Mouse (Mus musculus): ENCODE measurements around the gene Reep3. TPM values are rescaled to one million over a fixed set of nuclear protein-coding genes. Genes with fewer than 3 reads are reported as not detected.
A peak's percentile ranks its signal among the peaks of the same experiment; 100 is the strongest.

The Reep3 gene
- polyA plus RNA-seq, 1 experiment from 2014 or later, result 34.5 TPM

DNA sequence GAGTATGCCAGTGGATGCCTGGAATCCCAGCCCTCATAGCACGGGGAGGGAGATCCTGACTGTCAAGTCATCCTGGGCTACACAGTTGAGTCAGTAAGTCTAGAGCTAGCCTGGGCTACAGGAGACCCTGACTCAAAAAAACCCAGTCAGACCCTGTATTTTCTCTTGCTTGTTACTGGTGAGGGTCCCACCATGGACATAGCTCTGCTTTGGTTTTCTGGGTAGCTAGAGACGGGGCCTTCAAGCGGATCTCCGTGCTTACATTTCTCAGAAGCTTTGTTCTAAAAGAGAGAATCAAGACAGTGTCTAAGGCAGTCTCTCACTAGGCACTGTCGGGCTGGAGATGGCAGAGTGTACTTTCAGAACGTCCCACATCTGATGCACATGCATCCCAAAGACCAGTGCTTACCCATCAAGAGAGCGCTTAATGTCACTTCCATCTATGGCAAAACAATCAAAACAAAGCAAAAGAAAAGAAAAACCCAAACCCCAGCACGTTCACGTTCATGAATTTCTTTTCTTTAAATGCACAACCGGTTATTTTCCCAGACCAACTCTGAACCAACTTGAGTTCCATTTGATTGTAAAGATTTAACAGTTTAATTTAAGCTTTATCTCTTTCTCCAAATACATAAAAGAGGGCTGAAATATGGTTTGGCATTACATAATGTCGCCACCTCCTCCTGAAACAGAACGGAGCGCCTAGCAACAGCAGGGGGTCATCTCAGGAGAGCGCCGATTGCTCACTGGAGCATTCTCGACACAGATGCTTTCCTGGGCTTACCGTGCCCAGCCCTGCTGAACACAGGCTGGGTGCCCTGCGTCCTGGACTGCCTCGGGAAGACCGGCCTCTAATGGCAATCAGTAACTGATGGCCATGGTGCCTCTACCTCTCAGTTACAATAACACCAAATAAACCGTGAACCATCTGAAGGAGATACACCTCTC is 20.5 kb downstream of the Reep3 start:
- Histone ChIP-seq H3K4me3 (replicated peaks) (no peak overlapping the region), H3K27me3 (replicated peaks) (no peaks in the 10 kb centered on the region), H3K4me1 (peaks cover 16% of the 10 kb centered on the region), H3K9me3 (replicated peaks) (no peaks in the 10 kb centered on the region), H3K9ac (replicated peaks) (no peak overlapping the region), H3K27ac (replicated peaks) (peak overlapping the region; percentile 20; the same call in 1 of the 2 replicates), H3K4me2 (peak overlapping the region; percentile 7; the same call in 1 of the 2 replicates), H3K36me3 (no peaks in the 10 kb centered on the region)
- WGBS, result 48% methylated on average over 21 of the region's 21 CpGs
- no peak for ATAC-seq (ENCODE audit: low FRiP score)

DNA sequence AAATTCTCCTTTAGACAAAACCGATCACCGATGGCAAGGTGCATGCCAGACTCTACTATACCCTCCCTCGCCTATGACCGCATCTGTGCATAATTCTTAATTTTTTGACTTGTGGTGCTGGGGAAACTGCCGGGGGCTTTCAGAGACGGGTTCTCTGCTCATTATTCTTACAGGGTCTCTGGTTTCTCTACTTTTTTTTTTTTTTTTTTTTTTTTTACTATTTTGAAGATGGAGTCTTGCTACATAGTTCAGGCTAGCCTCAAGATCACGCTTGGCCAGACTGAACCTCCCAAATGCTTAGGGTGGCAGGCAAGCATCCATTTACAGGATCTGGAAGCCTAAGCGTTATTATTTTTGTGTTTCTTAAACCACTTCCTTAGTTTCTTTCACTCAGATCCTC is 23.2 kb downstream of the Reep3 start:
- Histone ChIP-seq H3K9me3 (replicated peaks) (no peaks in the 10 kb centered on the region), H3K4me1 (peaks cover 10% of the 10 kb centered on the region), H3K27ac (replicated peaks) (no peak overlapping the region), H3K4me2 (no peak overlapping the region), H3K4me3 (replicated peaks) (no peak overlapping the region), H3K36me3 (no peaks in the 10 kb centered on the region), H3K27me3 (replicated peaks) (no peaks in the 10 kb centered on the region), H3K9ac (replicated peaks) (no peak overlapping the region)
- WGBS, result 96% methylated on average over 8 of the region's 8 CpGs
- no peak for ATAC-seq (ENCODE audit: low FRiP score)

- H3K4me3 ChIP-seq (replicated peaks), result no peak overlapping the region
- no peak overlapping the region for H3K4me2 ChIP-seq
- H3K9ac ChIP-seq (replicated peaks), result no peak overlapping the region
- no peak overlapping the region for H3K27ac ChIP-seq (replicated peaks)
- peaks cover 9% of the 10 kb centered on the region for H3K4me1 ChIP-seq
- H3K36me3 ChIP-seq, result no peaks in the 10 kb centered on the region
- no peaks in the 10 kb centered on the region for H3K9me3 ChIP-seq (replicated peaks)
- no peak for ATAC-seq (ENCODE audit: low FRiP score)
- 96% methylated on average over 4 of the region's 4 CpGs for WGBS
- no peaks in the 10 kb centered on the region for H3K27me3 ChIP-seq (replicated peaks)
Measured at GRCm38 (mm10) chr10:67072600-67072999, 24.1 kb downstream of the Reep3 start.

GRCm38 (mm10) chr10:67071884-67072283 is 24.9 kb downstream of the Reep3 start:
- Histone ChIP-seq H3K9ac (replicated peaks) (no peak overlapping the region), H3K4me1 (peaks cover 9% of the 10 kb centered on the region), H3K27ac (replicated peaks) (no peak overlapping the region), H3K9me3 (replicated peaks) (no peaks in the 10 kb centered on the region), H3K36me3 (no peaks in the 10 kb centered on the region), H3K4me2 (no peak overlapping the region), H3K4me3 (replicated peaks) (no peak overlapping the region), H3K27me3 (replicated peaks) (no peaks in the 10 kb centered on the region)
- 84% methylated on average over 5 of the region's 5 CpGs for WGBS
- no peak for ATAC-seq (ENCODE audit: low FRiP score)

- no peak for ATAC-seq (ENCODE audit: low FRiP score)
- H3K4me3 ChIP-seq (replicated peaks), result no peak overlapping the region
- WGBS, result 74% methylated on average over 4 of the region's 4 CpGs
- no peaks in the 10 kb centered on the region for H3K36me3 ChIP-seq
- no peak overlapping the region for H3K9ac ChIP-seq (replicated peaks)
- no peaks in the 10 kb centered on the region for H3K27me3 ChIP-seq (replicated peaks)
- no peak overlapping the region for H3K4me2 ChIP-seq
- H3K9me3 ChIP-seq (replicated peaks), result no peaks in the 10 kb centered on the region
- H3K27ac ChIP-seq (replicated peaks), result no peak overlapping the region
- peaks cover 7% of the 10 kb centered on the region for H3K4me1 ChIP-seq
Measured at GRCm38 (mm10) chr10:67071389-67071788, 25.4 kb downstream of the Reep3 start.

DNA sequence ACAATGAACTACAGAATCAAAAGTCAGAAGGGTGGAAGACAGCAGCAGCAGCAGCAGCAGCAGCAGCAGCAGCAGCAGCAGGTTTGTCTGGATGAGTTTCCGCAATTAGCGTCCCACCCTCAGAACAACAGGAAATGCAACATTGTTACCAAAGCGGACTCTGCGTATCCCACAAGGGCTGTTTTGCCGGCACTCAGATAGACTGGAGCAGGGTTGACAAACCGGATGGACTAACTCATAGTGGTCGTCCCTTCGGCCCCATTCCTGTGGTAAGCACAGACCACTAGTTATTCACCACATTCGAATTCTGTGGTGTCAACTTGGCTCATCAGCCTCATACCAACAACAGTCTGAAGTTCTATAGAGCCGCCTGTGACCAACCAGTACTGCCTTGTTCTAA is 27.7 kb downstream of the Reep3 start:
- ATAC-seq (ENCODE audit: low FRiP score), result no peak
- WGBS, result 91% methylated on average over 10 of the region's 10 CpGs
- no peak overlapping the region for H3K27ac ChIP-seq (replicated peaks)

GRCm38 (mm10) chr10:67066421-67066820 is 30.3 kb downstream of the Reep3 start:
- Histone ChIP-seq H3K36me3 (no peaks in the 10 kb centered on the region), H3K4me2 (no peak overlapping the region), H3K27me3 (replicated peaks) (no peaks in the 10 kb centered on the region), H3K4me1 (peaks cover 26% of the 10 kb centered on the region), H3K27ac (replicated peaks) (no peak overlapping the region), H3K4me3 (replicated peaks) (no peak overlapping the region), H3K9ac (replicated peaks) (no peak overlapping the region), H3K9me3 (replicated peaks) (no peaks in the 10 kb centered on the region)
- ATAC-seq (ENCODE audit: low FRiP score), result no peak
- WGBS, result 43% methylated on average over 3 of the region's 3 CpGs

More for the DNA sequence above, 27.7 kb downstream of the Reep3 start:
- Histone ChIP-seq H3K4me3 (replicated peaks) (no peak overlapping the region), H3K9ac (replicated peaks) (no peak overlapping the region), H3K27me3 (replicated peaks) (no peaks in the 10 kb centered on the region), H3K4me2 (no peak overlapping the region), H3K9me3 (replicated peaks) (no peaks in the 10 kb centered on the region), H3K4me1 (peaks cover 15% of the 10 kb centered on the region), H3K36me3 (no peaks in the 10 kb centered on the region)

DNA sequence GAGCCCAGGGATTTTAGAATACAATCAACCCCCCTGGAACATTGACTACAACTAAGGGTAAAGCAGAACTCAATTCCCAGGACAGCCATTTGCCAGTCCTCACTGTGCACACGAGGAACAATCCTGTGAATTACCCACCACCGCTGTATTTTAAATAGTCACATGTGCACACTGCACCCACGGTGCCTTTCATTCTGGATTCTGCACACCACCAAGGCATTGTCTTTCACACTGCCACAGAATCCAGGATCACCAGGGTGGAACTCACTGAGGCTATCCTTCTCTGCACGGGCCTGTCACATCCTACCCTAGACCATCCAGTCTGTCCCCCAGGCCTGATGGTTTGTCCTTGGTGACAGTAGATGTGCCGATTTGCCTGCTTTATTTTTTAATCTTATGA is 30.8 kb downstream of the Reep3 start:
- Histone ChIP-seq H3K4me1 (peaks cover 31% of the 10 kb centered on the region), H3K4me3 (replicated peaks) (no peak overlapping the region), H3K4me2 (no peak overlapping the region), H3K9me3 (replicated peaks) (no peaks in the 10 kb centered on the region), H3K36me3 (no peaks in the 10 kb centered on the region), H3K9ac (replicated peaks) (no peak overlapping the region), H3K27ac (replicated peaks) (peak overlapping the region; percentile 43), H3K27me3 (replicated peaks) (no peaks in the 10 kb centered on the region)
- WGBS, result 23% methylated on average over 5 of the region's 5 CpGs
- ATAC-seq (ENCODE audit: low FRiP score), result peak; percentile 58; the same call in 1 of the 2 replicates

- H3K4me3 ChIP-seq (replicated peaks), result no peak overlapping the region
- H3K27ac ChIP-seq (replicated peaks), result peak overlapping the region; percentile 43
- H3K4me2 ChIP-seq, result no peak overlapping the region
- H3K9ac ChIP-seq (replicated peaks), result no peak overlapping the region
- ATAC-seq (ENCODE audit: low FRiP score), result no peak
- H3K36me3 ChIP-seq, result no peaks in the 10 kb centered on the region
- 60% methylated on average over 7 of the region's 7 CpGs for WGBS
- peaks cover 31% of the 10 kb centered on the region for H3K4me1 ChIP-seq
- H3K27me3 ChIP-seq (replicated peaks), result no peaks in the 10 kb centered on the region
- no peaks in the 10 kb centered on the region for H3K9me3 ChIP-seq (replicated peaks)
Measured at GRCm38 (mm10) chr10:67065277-67065887, 31.4 kb downstream of the Reep3 start.

DNA sequence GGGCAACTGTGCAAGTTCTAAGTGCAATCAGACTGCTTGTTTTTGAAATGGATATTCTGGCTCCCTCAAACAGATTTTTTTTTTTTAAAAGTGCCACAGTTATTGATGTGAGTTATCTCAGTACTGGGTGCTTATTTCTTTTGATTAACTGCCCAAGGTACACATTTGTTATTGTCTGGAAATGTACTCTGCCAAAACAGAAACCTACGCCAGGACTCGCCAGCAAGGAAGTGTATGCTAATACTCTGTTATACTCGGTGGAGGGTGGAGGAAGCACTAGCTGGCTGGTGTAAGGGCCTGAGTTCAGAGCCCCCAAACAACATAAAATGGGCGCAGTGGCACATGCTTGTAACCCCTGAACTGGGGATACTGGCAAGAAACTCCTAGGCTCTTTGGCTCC is 34.9 kb downstream of the Reep3 start:
- WGBS, result 51% methylated on average over 4 of the region's 4 CpGs
- Histone ChIP-seq H3K36me3 (no peaks in the 10 kb centered on the region), H3K9ac (replicated peaks) (no peak overlapping the region)

GRCm38 (mm10) chr10:67061367-67061801 is 35.4 kb downstream of the Reep3 start:
- whole genome bisulfite sequencing, result 27% methylated on average over 10 of the region's 10 CpGs
- Histone ChIP-seq H3K9ac (replicated peaks) (no peak overlapping the region), H3K9me3 (replicated peaks) (no peaks in the 10 kb centered on the region), H3K4me3 (replicated peaks) (no peak overlapping the region), H3K27ac (replicated peaks) (peak overlapping the region; percentile 62), H3K36me3 (no peaks in the 10 kb centered on the region), H3K4me2 (0 out of 2 replicates have a peak overlapping the region, but pooled peaks have one; percentile 13), H3K4me1 (peaks cover 45% of the 10 kb centered on the region), H3K27me3 (replicated peaks) (no peaks in the 10 kb centered on the region)
- ATAC-seq (ENCODE audit: low FRiP score), result no peak

More for the DNA sequence above, 34.9 kb downstream of the Reep3 start:
- Histone ChIP-seq H3K4me1 (peaks cover 46% of the 10 kb centered on the region), H3K27me3 (replicated peaks) (no peaks in the 10 kb centered on the region), H3K4me3 (replicated peaks) (no peak overlapping the region), H3K4me2 (peak overlapping the region; percentile 13; the same call in 1 of the 2 replicates), H3K9me3 (replicated peaks) (no peaks in the 10 kb centered on the region), H3K27ac (replicated peaks) (peak overlapping the region; percentile 62)
- ATAC-seq (ENCODE audit: low FRiP score), result no peak

DNA sequence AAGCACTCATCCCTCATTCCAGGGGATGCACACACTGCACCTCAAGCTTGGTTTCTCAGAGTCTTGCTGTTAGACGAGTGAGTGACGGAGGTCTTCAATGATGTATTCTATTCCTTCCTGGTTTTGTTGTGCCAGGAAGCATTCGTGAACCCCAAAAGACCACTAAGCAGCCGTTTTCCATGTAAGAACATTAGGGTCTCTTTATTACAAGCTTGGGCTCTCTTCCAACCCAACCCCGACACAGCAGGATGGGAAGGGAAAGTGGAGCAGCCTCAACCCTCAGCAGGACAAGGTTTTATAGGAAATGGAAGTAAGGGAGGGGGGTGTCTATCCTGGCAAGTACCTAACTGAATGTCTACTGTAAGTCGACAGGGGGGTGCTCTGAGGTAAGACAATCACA is 38.0 kb downstream of the Reep3 start:
- Histone ChIP-seq H3K4me2 (no peak overlapping the region; the same call in 1 of the 2 replicates), H3K27me3 (replicated peaks) (no peaks in the 10 kb centered on the region), H3K9ac (replicated peaks) (no peak overlapping the region), H3K4me3 (replicated peaks) (no peak overlapping the region), H3K36me3 (no peaks in the 10 kb centered on the region), H3K9me3 (replicated peaks) (no peaks in the 10 kb centered on the region), H3K27ac (replicated peaks) (peak overlapping the region; percentile 70), H3K4me1 (peaks cover 43% of the 10 kb centered on the region)
- ATAC-seq (ENCODE audit: low FRiP score), result peak; percentile 25; the same call in 1 of the 2 replicates
- WGBS, result 40% methylated on average over 6 of the region's 6 CpGs
